Mouse (Mus musculus): ENCODE data around the gene Trim63. TPM values are rescaled to one million over a fixed set of nuclear protein-coding genes. Genes with fewer than 3 reads are reported as not detected.

Gene Trim63
- polyA plus RNA-seq, 1 experiment from 2014 or later, result 1.4 TPM

GRCm38 (mm10) chr4:134362586-134362985 is 47.7 kb downstream of the Trim63 start:
- H3K27me3 ChIP-seq (replicated peaks; ENCODE audit: control insufficient read depth, insufficient read depth, low read length), result no peaks in the 10 kb centered on the region
- no peak for ATAC-seq
- no peaks in the 10 kb centered on the region; the same call in 1 of the 2 replicates for H3K36me3 ChIP-seq (ENCODE audit: control insufficient read depth, insufficient read depth)
- TF ChIP-seq CTCF (IDR thresholded peaks at IDR 0.05; ENCODE audit: low read depth), result no peak
- H3K27ac ChIP-seq (ENCODE audit: low read depth, low read length), result peak overlapping the region; percentile 72; the same call in 1 of the 2 replicates
- H3K9me3 ChIP-seq (ENCODE audit: control insufficient read depth), result no peaks in the 10 kb centered on the region
- H3K9ac ChIP-seq (ENCODE audit: low read depth, low read length), result no peak overlapping the region
- no peak overlapping the region for H3K4me3 ChIP-seq (ENCODE audit: low read depth, low read length)
- peak overlapping the region; percentile 30; the same call in 1 of the 2 replicates for H3K4me2 ChIP-seq (replicated peaks; ENCODE audit: low read depth)
- WGBS, result 44% methylated on average over 9 of the region's 9 CpGs
- no peaks in the 10 kb centered on the region; the same call in 1 of the 2 replicates for H3K4me1 ChIP-seq (replicated peaks; ENCODE audit: control insufficient read depth, insufficient read depth, low read length)

GRCm38 (mm10) chr4:134365280-134365679 is 50.4 kb downstream of the Trim63 start:
- no peak for ATAC-seq
- H3K4me1 ChIP-seq (replicated peaks; ENCODE audit: control insufficient read depth, insufficient read depth, low read length), result no peaks in the 10 kb centered on the region; the same call in 1 of the 2 replicates
- H3K36me3 ChIP-seq (ENCODE audit: control insufficient read depth, insufficient read depth), result no peaks in the 10 kb centered on the region
- peaks cover 2% of the 10 kb centered on the region; the same call in 1 of the 2 replicates for H3K27me3 ChIP-seq (replicated peaks; ENCODE audit: control insufficient read depth, insufficient read depth, low read length)
- H3K9me3 ChIP-seq (ENCODE audit: control insufficient read depth), result no peaks in the 10 kb centered on the region
- 56% methylated on average over 5 of the region's 5 CpGs for WGBS
- no peak for TF ChIP-seq CTCF (IDR thresholded peaks at IDR 0.05; ENCODE audit: low read depth)
- no peak overlapping the region for H3K27ac ChIP-seq (ENCODE audit: low read depth, low read length)
- H3K9ac ChIP-seq (ENCODE audit: low read depth, low read length), result no peak overlapping the region
- H3K4me3 ChIP-seq (ENCODE audit: low read depth, low read length), result no peak overlapping the region
- no peak overlapping the region for H3K4me2 ChIP-seq (replicated peaks; ENCODE audit: low read depth)

GRCm38 (mm10) chr4:134370649-134371221 is 55.8 kb downstream of the Trim63 start:
- Histone ChIP-seq H3K4me3 (ENCODE audit: low read depth, low read length) (peak overlapping the region; percentile 45), H3K4me1 (replicated peaks; ENCODE audit: control insufficient read depth, insufficient read depth, low read length) (peaks cover 6% of the 10 kb centered on the region), H3K9me3 (ENCODE audit: control insufficient read depth) (no peaks in the 10 kb centered on the region), H3K4me2 (replicated peaks; ENCODE audit: low read depth) (peak overlapping the region; percentile 95), H3K27me3 (replicated peaks; ENCODE audit: control insufficient read depth, insufficient read depth, low read length) (peaks cover 22% of the 10 kb centered on the region), H3K36me3 (ENCODE audit: control insufficient read depth, insufficient read depth) (no peaks in the 10 kb centered on the region), H3K9ac (ENCODE audit: low read depth, low read length) (0 out of 2 replicates have a peak overlapping the region, but pooled peaks have one; percentile 22), H3K27ac (ENCODE audit: low read depth, low read length) (no peak overlapping the region)
- 2% methylated on average over 18 of the region's 18 CpGs for WGBS
- 0 out of 2 replicates have a peak, but pooled peaks have one; percentile 11 for TF ChIP-seq CTCF (IDR thresholded peaks at IDR 0.05; ENCODE audit: low read depth)
- no peak for ATAC-seq

- Histone ChIP-seq H3K36me3 (ENCODE audit: control insufficient read depth, insufficient read depth) (no peaks in the 10 kb centered on the region), H3K9ac (ENCODE audit: low read depth, low read length) (0 out of 2 replicates have a peak overlapping the region, but pooled peaks have one; percentile 22), H3K4me2 (replicated peaks; ENCODE audit: low read depth) (peak overlapping the region; percentile 95), H3K4me1 (replicated peaks; ENCODE audit: control insufficient read depth, insufficient read depth, low read length) (peaks cover 6% of the 10 kb centered on the region), H3K27ac (ENCODE audit: low read depth, low read length) (no peak overlapping the region), H3K9me3 (ENCODE audit: control insufficient read depth) (no peaks in the 10 kb centered on the region), H3K27me3 (replicated peaks; ENCODE audit: control insufficient read depth, insufficient read depth, low read length) (peaks cover 22% of the 10 kb centered on the region), H3K4me3 (ENCODE audit: low read depth, low read length) (peak overlapping the region; percentile 45)
- ATAC-seq, result no peak
- TF ChIP-seq CTCF (IDR thresholded peaks at IDR 0.05; ENCODE audit: low read depth), result no peak
- WGBS, result 2% methylated on average over 17 of the region's 17 CpGs
Measured at GRCm38 (mm10) chr4:134371316-134371855, 56.5 kb downstream of the Trim63 start.

- Histone ChIP-seq H3K9ac (ENCODE audit: low read depth, low read length) (0 out of 2 replicates have a peak overlapping the region, but pooled peaks have one; percentile 7), H3K4me3 (ENCODE audit: low read depth, low read length) (peak overlapping the region; percentile 45), H3K27ac (ENCODE audit: low read depth, low read length) (no peak overlapping the region), H3K4me1 (replicated peaks; ENCODE audit: control insufficient read depth, insufficient read depth, low read length) (peaks cover 6% of the 10 kb centered on the region), H3K27me3 (replicated peaks; ENCODE audit: control insufficient read depth, insufficient read depth, low read length) (peaks cover 22% of the 10 kb centered on the region), H3K9me3 (ENCODE audit: control insufficient read depth) (no peaks in the 10 kb centered on the region), H3K4me2 (replicated peaks; ENCODE audit: low read depth) (peak overlapping the region; percentile 95), H3K36me3 (ENCODE audit: control insufficient read depth, insufficient read depth) (no peaks in the 10 kb centered on the region)
- TF ChIP-seq CTCF (IDR thresholded peaks at IDR 0.05; ENCODE audit: low read depth), result no peak
- peak; percentile 68 for ATAC-seq
- WGBS, result under 1% methylated on average over 16 of the region's 16 CpGs
Measured at GRCm38 (mm10) chr4:134372294-134372747, 57.4 kb downstream of the Trim63 start.

GRCm38 (mm10) chr4:134373295-134373694 is 58.4 kb downstream of the Trim63 start:
- Histone ChIP-seq H3K4me2 (replicated peaks; ENCODE audit: low read depth) (no peak overlapping the region), H3K4me3 (ENCODE audit: low read depth, low read length) (no peak overlapping the region), H3K9ac (ENCODE audit: low read depth, low read length) (no peak overlapping the region), H3K27ac (ENCODE audit: low read depth, low read length) (no peak overlapping the region), H3K4me1 (replicated peaks; ENCODE audit: control insufficient read depth, insufficient read depth, low read length) (peaks cover 6% of the 10 kb centered on the region), H3K36me3 (ENCODE audit: control insufficient read depth, insufficient read depth) (no peaks in the 10 kb centered on the region), H3K9me3 (ENCODE audit: control insufficient read depth) (no peaks in the 10 kb centered on the region), H3K27me3 (replicated peaks; ENCODE audit: control insufficient read depth, insufficient read depth, low read length) (peaks cover 22% of the 10 kb centered on the region)
- no peak for ATAC-seq
- 93% methylated on average over 8 of the region's 8 CpGs for WGBS
- TF ChIP-seq CTCF (IDR thresholded peaks at IDR 0.05; ENCODE audit: low read depth), result no peak
